Mouse (Mus musculus): Measurements from ENCODE around the gene Cryzl1. TPM values are rescaled to one million over a fixed set of nuclear protein-coding genes. Genes with fewer than 3 reads are reported as not detected.

Gene Cryzl1
- polyA plus RNA-seq, 1 experiment from 2014 or later = 70.1 TPM

Other genes with a start within 250 kb of the Cryzl1 start
- 69.3 and 71.6 TPM in 2 replicates for gene Ifnar1, start 243.7 kb downstream of the Cryzl1 start, polyA plus RNA-seq (2016; fragmentation: Nextera tagmentation; extraction: Ambion mirVana)
- 47.5 and 48.9 TPM in 2 replicates for gene Ifngr2, start 181.9 kb downstream of the Cryzl1 start, polyA plus RNA-seq (2016; fragmentation: Nextera tagmentation; extraction: Ambion mirVana)
- gene Tmem50b, start 131.2 kb downstream of the Cryzl1 start, polyA plus RNA-seq (2016; fragmentation: Nextera tagmentation; extraction: Ambion mirVana) = 31.2 and 31.4 TPM in 2 replicates
- gene Dnajc28, start 109.9 kb downstream of the Cryzl1 start, polyA plus RNA-seq (2016; fragmentation: Nextera tagmentation; extraction: Ambion mirVana) = 4.8 and 5.4 TPM in 2 replicates
- 121 and 133 TPM in 2 replicates for gene Gart, start 82.0 kb downstream of the Cryzl1 start, polyA plus RNA-seq (2016; fragmentation: Nextera tagmentation; extraction: Ambion mirVana)
- gene Son, start 81.5 kb downstream of the Cryzl1 start, polyA plus RNA-seq (2016; fragmentation: Nextera tagmentation; extraction: Ambion mirVana) = 156 and 160 TPM in 2 replicates
- 32.7 and 32.8 TPM in 2 replicates for gene Donson, start 40.2 kb downstream of the Cryzl1 start, polyA plus RNA-seq (2016; fragmentation: Nextera tagmentation; extraction: Ambion mirVana)
- gene Itsn1, start 306 bp upstream of the Cryzl1 start, polyA plus RNA-seq (2016; fragmentation: Nextera tagmentation; extraction: Ambion mirVana) = 39.6 and 43.2 TPM in 2 replicates

Data from embryonic facial prominence, embryonic 12.5 days (tissue).